Mouse (Mus musculus): ENCODE results near the gene Foxo6. TPM values are rescaled to one million over a fixed set of nuclear protein-coding genes. Genes with fewer than 3 reads are reported as not detected.

Gene Foxo6
- polyA plus RNA-seq, 1 experiment from 2014 or later = 0.86 TPM

GRCm38 (mm10) chr4:120268214-120269061, 18.7 kb downstream of the Foxo6 start:
- no peaks in the 10 kb centered on the region for H3K9me3 ChIP-seq
- H3K27me3 ChIP-seq (replicated peaks) = peaks cover 85% of the 10 kb centered on the region
- no peaks in the 10 kb centered on the region for H3K36me3 ChIP-seq
- no peak overlapping the region for H3K27ac ChIP-seq
- peaks cover 50% of the 10 kb centered on the region for H3K4me1 ChIP-seq
- ATAC-seq (ENCODE audit: low FRiP score, low read depth) = peak; percentile 13; the same call in 1 of the 2 replicates
- H3K9ac ChIP-seq = peak overlapping the region; percentile 52
- peak overlapping the region; percentile 68 for H3K4me2 ChIP-seq (replicated peaks)
- under 1% methylated on average over 112 of the region's 112 CpGs for WGBS
- peak overlapping the region; percentile 39 for H3K4me3 ChIP-seq

- no peak for ATAC-seq (ENCODE audit: low FRiP score, low read depth)
- peak overlapping the region; percentile 52 for H3K9ac ChIP-seq
- H3K27me3 ChIP-seq (replicated peaks) = peaks cover 83% of the 10 kb centered on the region
- peak overlapping the region; percentile 68 for H3K4me2 ChIP-seq (replicated peaks)
- no peaks in the 10 kb centered on the region for H3K36me3 ChIP-seq
- H3K4me3 ChIP-seq = peak overlapping the region; percentile 39
- no peaks in the 10 kb centered on the region for H3K9me3 ChIP-seq
- 6% methylated on average over 25 of the region's 25 CpGs for WGBS
- peaks cover 58% of the 10 kb centered on the region for H3K4me1 ChIP-seq
- H3K27ac ChIP-seq = no peak overlapping the region
Measured at GRCm38 (mm10) chr4:120267683-120268082, 19.5 kb downstream of the Foxo6 start.

GRCm38 (mm10) chr4:120267136-120267535, 20.0 kb downstream of the Foxo6 start:
- 12% methylated on average over 24 of the region's 24 CpGs for WGBS
- no peak overlapping the region for H3K27ac ChIP-seq
- H3K9ac ChIP-seq = no peak overlapping the region
- peaks cover 81% of the 10 kb centered on the region for H3K27me3 ChIP-seq (replicated peaks)
- H3K36me3 ChIP-seq = no peaks in the 10 kb centered on the region
- ATAC-seq (ENCODE audit: low FRiP score, low read depth) = no peak
- peaks cover 58% of the 10 kb centered on the region for H3K4me1 ChIP-seq
- H3K4me3 ChIP-seq = no peak overlapping the region
- H3K4me2 ChIP-seq (replicated peaks) = peak overlapping the region; percentile 68
- H3K9me3 ChIP-seq = no peaks in the 10 kb centered on the region

GRCm38 (mm10) chr4:120264105-120264504, 23.0 kb downstream of the Foxo6 start:
- no peak overlapping the region for H3K9ac ChIP-seq
- no peak overlapping the region for H3K4me3 ChIP-seq
- no peaks in the 10 kb centered on the region for H3K9me3 ChIP-seq
- peaks cover 66% of the 10 kb centered on the region for H3K27me3 ChIP-seq (replicated peaks)
- WGBS = 64% methylated on average over 3 of the region's 3 CpGs
- no peak for ATAC-seq (ENCODE audit: low FRiP score, low read depth)
- peaks cover 67% of the 10 kb centered on the region for H3K4me1 ChIP-seq
- no peaks in the 10 kb centered on the region for H3K36me3 ChIP-seq
- H3K4me2 ChIP-seq (replicated peaks) = no peak overlapping the region
- H3K27ac ChIP-seq = no peak overlapping the region

GRCm38 (mm10) chr4:120262726-120263125, 24.4 kb downstream of the Foxo6 start:
- Histone ChIP-seq H3K4me2 (replicated peaks) (no peak overlapping the region), H3K4me3 (no peak overlapping the region), H3K27ac (peak overlapping the region; percentile 42; the same call in 1 of the 2 replicates), H3K9ac (no peak overlapping the region), H3K27me3 (replicated peaks) (peaks cover 52% of the 10 kb centered on the region), H3K9me3 (no peaks in the 10 kb centered on the region), H3K36me3 (no peaks in the 10 kb centered on the region), H3K4me1 (peaks cover 58% of the 10 kb centered on the region)
- WGBS = 57% methylated on average over 2 of the region's 2 CpGs
- ATAC-seq (ENCODE audit: low FRiP score, low read depth) = no peak

GRCm38 (mm10) chr4:120262206-120262605, 24.9 kb downstream of the Foxo6 start:
- H3K27ac ChIP-seq = peak overlapping the region; percentile 42; the same call in 1 of the 2 replicates
- no peak overlapping the region for H3K4me3 ChIP-seq
- H3K4me1 ChIP-seq = peaks cover 53% of the 10 kb centered on the region
- no peak overlapping the region for H3K9ac ChIP-seq
- WGBS = 34% methylated on average over 10 of the region's 10 CpGs
- H3K4me2 ChIP-seq (replicated peaks) = no peak overlapping the region
- no peaks in the 10 kb centered on the region for H3K36me3 ChIP-seq
- no peaks in the 10 kb centered on the region for H3K9me3 ChIP-seq
- peaks cover 47% of the 10 kb centered on the region for H3K27me3 ChIP-seq (replicated peaks)
- no peak for ATAC-seq (ENCODE audit: low FRiP score, low read depth)

- Histone ChIP-seq H3K9ac (no peak overlapping the region), H3K9me3 (no peaks in the 10 kb centered on the region), H3K4me3 (no peak overlapping the region), H3K27ac (no peak overlapping the region), H3K27me3 (replicated peaks) (peaks cover 26% of the 10 kb centered on the region), H3K4me1 (peaks cover 58% of the 10 kb centered on the region), H3K4me2 (replicated peaks) (peak overlapping the region; percentile 38), H3K36me3 (no peaks in the 10 kb centered on the region)
- WGBS = 29% methylated on average over 21 of the region's 21 CpGs
- ATAC-seq (ENCODE audit: low FRiP score, low read depth) = peak; percentile 41; the same call in 1 of the 2 replicates
Measured at GRCm38 (mm10) chr4:120259356-120260181, 27.6 kb downstream of the Foxo6 start.

- ATAC-seq (ENCODE audit: low FRiP score, low read depth) = peak; percentile 38
- peak overlapping the region; percentile 36 for H3K4me2 ChIP-seq (replicated peaks)
- H3K4me3 ChIP-seq = no peak overlapping the region
- under 1% methylated on average over 8 of the region's 8 CpGs for WGBS
- 0 out of 2 replicates have a peak overlapping the region, but pooled peaks have one; percentile 17 for H3K9ac ChIP-seq
- H3K36me3 ChIP-seq = no peaks in the 10 kb centered on the region
- H3K9me3 ChIP-seq = no peaks in the 10 kb centered on the region
- no peaks in the 10 kb centered on the region for H3K27me3 ChIP-seq (replicated peaks)
- peak overlapping the region; percentile 66 for H3K27ac ChIP-seq
- H3K4me1 ChIP-seq = peaks cover 63% of the 10 kb centered on the region
Measured at GRCm38 (mm10) chr4:120248800-120249261, 38.3 kb downstream of the Foxo6 start.

GRCm38 (mm10) chr4:120247412-120247811, 39.7 kb downstream of the Foxo6 start:
- Histone ChIP-seq H3K4me3 (no peak overlapping the region), H3K4me1 (peaks cover 59% of the 10 kb centered on the region), H3K27me3 (replicated peaks) (no peaks in the 10 kb centered on the region), H3K27ac (no peak overlapping the region), H3K36me3 (no peaks in the 10 kb centered on the region), H3K4me2 (replicated peaks) (no peak overlapping the region), H3K9me3 (no peaks in the 10 kb centered on the region), H3K9ac (no peak overlapping the region)
- no peak for ATAC-seq (ENCODE audit: low FRiP score, low read depth)
- 36% methylated on average over 5 of the region's 5 CpGs for WGBS

GRCm38 (mm10) chr4:120246086-120246485, 41.1 kb downstream of the Foxo6 start:
- Histone ChIP-seq H3K9me3 (no peaks in the 10 kb centered on the region), H3K4me1 (peaks cover 58% of the 10 kb centered on the region), H3K27ac (no peak overlapping the region), H3K27me3 (replicated peaks) (no peaks in the 10 kb centered on the region), H3K4me2 (replicated peaks) (no peak overlapping the region), H3K4me3 (no peak overlapping the region), H3K9ac (no peak overlapping the region), H3K36me3 (no peaks in the 10 kb centered on the region)
- WGBS = 94% methylated on average over 6 of the region's 6 CpGs
- no peak for ATAC-seq (ENCODE audit: low FRiP score, low read depth)

GRCm38 (mm10) chr4:120242783-120243262, 44.3 kb downstream of the Foxo6 start:
- no peak overlapping the region for H3K4me3 ChIP-seq
- H3K27ac ChIP-seq = peak overlapping the region; percentile 17
- peaks cover 39% of the 10 kb centered on the region for H3K4me1 ChIP-seq
- H3K9me3 ChIP-seq = no peaks in the 10 kb centered on the region
- peak; percentile 87 for ATAC-seq (ENCODE audit: low FRiP score, low read depth)
- no peak overlapping the region for H3K9ac ChIP-seq
- H3K36me3 ChIP-seq = no peaks in the 10 kb centered on the region
- H3K4me2 ChIP-seq (replicated peaks) = peak overlapping the region; percentile 44
- H3K27me3 ChIP-seq (replicated peaks) = no peaks in the 10 kb centered on the region
- under 1% methylated on average over 10 of the region's 10 CpGs for whole genome bisulfite sequencing

GRCm38 (mm10) chr4:120241106-120241505, 46.0 kb downstream of the Foxo6 start:
- WGBS = 66% methylated on average over 3 of the region's 3 CpGs
- Histone ChIP-seq H3K9ac (0 out of 2 replicates have a peak overlapping the region, but pooled peaks have one; percentile 10), H3K4me3 (no peak overlapping the region)

More at GRCm38 (mm10) chr4:120241106-120241505, 46.0 kb downstream of the Foxo6 start:
- H3K4me2 ChIP-seq (replicated peaks) = no peak overlapping the region
- no peaks in the 10 kb centered on the region for H3K27me3 ChIP-seq (replicated peaks)
- no peaks in the 10 kb centered on the region for H3K36me3 ChIP-seq
- no peak for ATAC-seq (ENCODE audit: low FRiP score, low read depth)
- H3K4me1 ChIP-seq = peaks cover 28% of the 10 kb centered on the region
- no peaks in the 10 kb centered on the region for H3K9me3 ChIP-seq
- H3K27ac ChIP-seq = no peak overlapping the region
